ENCODE assay signal across 13 mouse cellular contexts in the genomic region with DNA sequence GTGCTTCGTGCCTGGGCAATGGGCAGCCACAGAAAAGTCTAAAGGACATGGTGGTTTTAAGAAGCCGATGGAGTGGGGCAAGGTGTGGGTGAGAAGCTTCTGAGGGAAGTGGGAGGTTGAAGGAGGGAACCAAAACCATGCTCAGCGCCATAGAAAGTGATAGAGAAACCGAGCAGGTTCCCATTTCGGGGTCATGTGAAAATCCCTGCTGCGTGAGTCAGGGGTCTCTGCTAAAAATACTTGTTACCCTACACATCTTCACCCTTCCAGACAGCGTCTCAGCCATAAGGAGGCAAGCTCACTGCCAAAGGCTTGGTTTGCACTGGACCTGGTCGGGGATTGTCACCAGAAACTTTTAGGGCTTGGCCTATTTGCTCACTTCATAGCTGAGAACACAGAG. TPM values are rescaled to one million over a fixed set of nuclear protein-coding genes. Genes with fewer than 3 reads are reported as not detected.
DNase-seq lines count a peak whose midpoint lies in the region; TF ChIP-seq lines count a peak whose summit lies in the region.
"Had no signal": no experiment of that assay in that cellular context is flagged by ENCODE, and none has a peak within 500 bp of the region (broad histone marks: within the 10 kb centered on the region; RNA-seq: fewer than 3 reads in every experiment).

No protein-coding gene starts in this region.

- no peak for TF ChIP-seq CTCF in bone marrow macrophage, adult 2 months (IDR thresholded peaks at IDR 0.05; ENCODE audit: low read depth, low read length)
- no peak for TF ChIP-seq CTCF in small intestine, adult 2 months (IDR thresholded peaks at IDR 0.05; ENCODE audit: extremely low read depth, insufficient read length, insufficient replicate concordance, low read depth, low read length)

- H3K4me3 ChIP-seq in bone marrow macrophage, adult 2 months (ENCODE audit: insufficient read depth, low read length) = peak overlapping the region; percentile 29
- peak overlapping the region; percentile 2; the same call in 1 of the 2 replicates for H3K4me3 ChIP-seq in small intestine, adult 2 months (ENCODE audit: low read depth, low read length)
- H3K4me3 ChIP-seq: forebrain, embryonic 13.5 days; limb, embryonic 15.5 days had no signal

- WGBS in small intestine, adult 2 months = 82% methylated on average over 8 of the region's 8 CpGs

- intact Hi-C loops in heart, postnatal 25 days (cut with DNase I) = no loop called here

- TF ChIP-seq POLR2A in bone marrow macrophage, adult 2 months (IDR thresholded peaks at IDR 0.05; ENCODE audit: borderline replicate concordance, low read depth, low read length) = no peak
- no peak for TF ChIP-seq POLR2A in small intestine, adult 2 months (IDR thresholded peaks at IDR 0.05; ENCODE audit: low read depth, low read length)

- H3K36me3 ChIP-seq in small intestine, adult 2 months (ENCODE audit: control insufficient read depth, insufficient read depth, low read length) = no peaks in the 10 kb centered on the region
- H3K36me3 ChIP-seq: limb, embryonic 15.5 days had no signal

- peak; percentile 63 for DNase-seq in layer of hippocampus, adult 9-11 months
- DNase-seq in layer of hippocampus, adult 8-10 months (ENCODE audit: low spot score in 2 of 2) = no peak
- peak; percentile 3 for DNase-seq in induced T-regulatory cell, adult 2 months (ENCODE audit: low read depth)
- DNase-seq in urinary bladder, postnatal 25 days (ENCODE audit: low spot score) = no peak
- DNase-seq in heart, postnatal 25 days (ENCODE audit: low spot score) = no peak
- DNase-seq: cerebellum, adult 9-10 months; gastrocnemius, postnatal 25 days; kidney, adult 11 months; retina, postnatal 1 day had no signal

- H3K27me3 ChIP-seq in small intestine, adult 2 months (ENCODE audit: control insufficient read depth, insufficient read depth, low read length) = no peaks in the 10 kb centered on the region
- H3K27me3 ChIP-seq: limb, embryonic 15.5 days had no signal

- peaks cover 40% of the 10 kb centered on the region for H3K4me1 ChIP-seq in bone marrow macrophage, adult 2 months (ENCODE audit: control insufficient read depth, insufficient read depth, low read length)
- peaks cover 4% of the 10 kb centered on the region for H3K4me1 ChIP-seq in small intestine, adult 2 months (ENCODE audit: control insufficient read depth, insufficient read depth, insufficient read length, low read length)

- peak overlapping the region; percentile 67 for H3K27ac ChIP-seq in bone marrow macrophage, adult 2 months (ENCODE audit: insufficient read depth, low read depth, low read length)
- peak overlapping the region; percentile 80 for H3K27ac ChIP-seq in small intestine, adult 2 months (ENCODE audit: insufficient read depth, low read depth, low read length)
- H3K27ac ChIP-seq: forebrain, embryonic 13.5 days; limb, embryonic 15.5 days had no signal

RNA-seq across cellular contexts. Expression of a gene that starts 24.6 kb away (rescaled TPM):
- total RNA-seq in layer of hippocampus, adult 8-10 months (2022) = 10 to 100 TPM; 50.9 to 62.2 (median 57.3) TPM
- polyA plus RNA-seq in bone marrow macrophage, adult 2 months (2012; ENCODE audit: insufficient read depth, insufficient read length, missing spikeins) = 82.5 and 102 TPM in 2 replicates
- polyA plus RNA-seq in small intestine, adult 2 months (2012; rRNA removed) = 13.3 and 24.9 TPM in 2 replicates
- 10 to 100 TPM; 21.2 to 21.4 TPM for total RNA-seq in heart, postnatal 25 days (2021)

Comparison
In these comparisons a context has a peak if more than half of its experiments do, and no peak if none do; other contexts are left out.
1. DNase-seq: peak in layer of hippocampus, adult 9-11 months (single experiment) and induced T-regulatory cell, adult 2 months (single experiment); none in layer of hippocampus, adult 8-10 months (0 of 2), urinary bladder, postnatal 25 days (single experiment) and heart, postnatal 25 days (single experiment).